Mouse (Mus musculus): ENCODE measurements around the gene 2310022B05Rik.

GRCm38 (mm10) chr8:124641599-124641998, 21.6 kb downstream of the 2310022B05Rik start:
- TF ChIP-seq POLR2A (IDR thresholded peaks at IDR 0.05; ENCODE audit: extremely low read depth, insufficient read depth, low read length) (no peak), CTCF (IDR thresholded peaks at IDR 0.05; ENCODE audit: extremely low read depth, insufficient read depth, low read length) (no peak)

Measured in cortical plate, adult 2 months (tissue).